Mouse (Mus musculus): Measurements from ENCODE around the gene Fer. TPM values are rescaled to one million over a fixed set of nuclear protein-coding genes. Genes with fewer than 3 reads are reported as not detected.

Fer gene
- polyA plus RNA-seq, 1 experiment, result not detected

GRCm38 (mm10) chr17:63946772-63947171, 83.9 kb downstream of the Fer start:
- 97% methylated on average over 2 of the region's 2 CpGs for WGBS
- Histone ChIP-seq H3K4me1 (ENCODE audit: control insufficient read depth, insufficient read depth, low read length) (peaks cover 2% of the 10 kb centered on the region; the same call in 1 of the 2 replicates), H3K27ac (ENCODE audit: insufficient read depth, low read depth, low read length) (no peak overlapping the region)

GRCm38 (mm10) chr17:63948811-63949210, 85.9 kb downstream of the Fer start:
- H3K4me3 ChIP-seq (ENCODE audit: insufficient read depth, low read depth, low read length), result no peak overlapping the region
- H3K4me1 ChIP-seq (ENCODE audit: control insufficient read depth, insufficient read depth, low read length), result peaks cover 2% of the 10 kb centered on the region; the same call in 1 of the 2 replicates
- TF ChIP-seq POLR2A (IDR thresholded peaks at IDR 0.05; ENCODE audit: insufficient read depth, low read depth, low read length), result no peak
- no peak for TF ChIP-seq CTCF (IDR thresholded peaks at IDR 0.05; ENCODE audit: insufficient read depth, low read depth, low read length)
- H3K27ac ChIP-seq (ENCODE audit: insufficient read depth, low read depth, low read length), result peak overlapping the region; percentile 15; the same call in 1 of the 2 replicates
- 25% methylated on average over 4 of the region's 4 CpGs for WGBS

More at GRCm38 (mm10) chr17:63946772-63947171, 83.9 kb downstream of the Fer start:
- TF ChIP-seq CTCF (IDR thresholded peaks at IDR 0.05; ENCODE audit: insufficient read depth, low read depth, low read length) (no peak), POLR2A (IDR thresholded peaks at IDR 0.05; ENCODE audit: insufficient read depth, low read depth, low read length) (no peak)
- no peak overlapping the region for H3K4me3 ChIP-seq (ENCODE audit: insufficient read depth, low read depth, low read length)

GRCm38 (mm10) chr17:63951436-63951835, 88.6 kb downstream of the Fer start:
- Histone ChIP-seq H3K4me1 (ENCODE audit: control insufficient read depth, insufficient read depth, low read length) (peaks cover 2% of the 10 kb centered on the region; the same call in 1 of the 2 replicates), H3K27ac (ENCODE audit: insufficient read depth, low read depth, low read length) (no peak overlapping the region), H3K4me3 (ENCODE audit: insufficient read depth, low read depth, low read length) (no peak overlapping the region)
- TF ChIP-seq CTCF (IDR thresholded peaks at IDR 0.05; ENCODE audit: insufficient read depth, low read depth, low read length) (no peak), POLR2A (IDR thresholded peaks at IDR 0.05; ENCODE audit: insufficient read depth, low read depth, low read length) (no peak)
- 65% methylated on average over 2 of the region's 2 CpGs for WGBS

GRCm38 (mm10) chr17:63967091-63967490, 104.2 kb downstream of the Fer start:
- Histone ChIP-seq H3K4me3 (ENCODE audit: insufficient read depth, low read depth, low read length) (no peak overlapping the region), H3K4me1 (ENCODE audit: control insufficient read depth, insufficient read depth, low read length) (peaks cover 3% of the 10 kb centered on the region), H3K27ac (ENCODE audit: insufficient read depth, low read depth, low read length) (peak overlapping the region; percentile 26; the same call in 1 of the 2 replicates)
- WGBS, result 97% methylated on average over 3 of the region's 3 CpGs
- no peak for TF ChIP-seq CTCF (IDR thresholded peaks at IDR 0.05; ENCODE audit: insufficient read depth, low read depth, low read length)
- no peak for TF ChIP-seq POLR2A (IDR thresholded peaks at IDR 0.05; ENCODE audit: insufficient read depth, low read depth, low read length)

- peaks cover 3% of the 10 kb centered on the region for H3K4me1 ChIP-seq (ENCODE audit: control insufficient read depth, insufficient read depth, low read length)
- H3K27ac ChIP-seq (ENCODE audit: insufficient read depth, low read depth, low read length), result no peak overlapping the region
- WGBS, result 64% methylated on average over 10 of the region's 10 CpGs
- no peak overlapping the region for H3K4me3 ChIP-seq (ENCODE audit: insufficient read depth, low read depth, low read length)
- no peak for TF ChIP-seq POLR2A (IDR thresholded peaks at IDR 0.05; ENCODE audit: insufficient read depth, low read depth, low read length)
- no peak for TF ChIP-seq CTCF (IDR thresholded peaks at IDR 0.05; ENCODE audit: insufficient read depth, low read depth, low read length)
These were observed 106.6 kb downstream of the Fer start for GRCm38 (mm10) chr17:63969448-63969847.

GRCm38 (mm10) chr17:63970239-63970638, 107.4 kb downstream of the Fer start:
- WGBS, result 41% methylated on average over 5 of the region's 5 CpGs
- TF ChIP-seq CTCF (IDR thresholded peaks at IDR 0.05; ENCODE audit: insufficient read depth, low read depth, low read length) (no peak), POLR2A (IDR thresholded peaks at IDR 0.05; ENCODE audit: insufficient read depth, low read depth, low read length) (no peak)
- no peak overlapping the region for H3K4me3 ChIP-seq (ENCODE audit: insufficient read depth, low read depth, low read length)
- peak overlapping the region; percentile 16; the same call in 1 of the 2 replicates for H3K27ac ChIP-seq (ENCODE audit: insufficient read depth, low read depth, low read length)
- H3K4me1 ChIP-seq (ENCODE audit: control insufficient read depth, insufficient read depth, low read length), result peaks cover 3% of the 10 kb centered on the region

- no peak for TF ChIP-seq CTCF (IDR thresholded peaks at IDR 0.05; ENCODE audit: insufficient read depth, low read depth, low read length)
- TF ChIP-seq POLR2A (IDR thresholded peaks at IDR 0.05; ENCODE audit: insufficient read depth, low read depth, low read length), result no peak
- Histone ChIP-seq H3K27ac (ENCODE audit: insufficient read depth, low read depth, low read length) (no peak overlapping the region), H3K4me1 (ENCODE audit: control insufficient read depth, insufficient read depth, low read length) (peaks cover 3% of the 10 kb centered on the region), H3K4me3 (ENCODE audit: insufficient read depth, low read depth, low read length) (no peak overlapping the region)
- 94% methylated on average over 1 of the region's 1 CpGs for WGBS
These were observed 108.1 kb downstream of the Fer start for GRCm38 (mm10) chr17:63970939-63971338.

- Histone ChIP-seq H3K4me3 (ENCODE audit: insufficient read depth, low read depth, low read length) (no peak overlapping the region), H3K27ac (ENCODE audit: insufficient read depth, low read depth, low read length) (no peak overlapping the region), H3K4me1 (ENCODE audit: control insufficient read depth, insufficient read depth, low read length) (peaks cover 3% of the 10 kb centered on the region)
- 80% methylated on average over 4 of the region's 4 CpGs for WGBS
- no peak for TF ChIP-seq POLR2A (IDR thresholded peaks at IDR 0.05; ENCODE audit: insufficient read depth, low read depth, low read length)
- TF ChIP-seq CTCF (IDR thresholded peaks at IDR 0.05; ENCODE audit: insufficient read depth, low read depth, low read length), result no peak
These were observed 109.3 kb downstream of the Fer start for GRCm38 (mm10) chr17:63972181-63972580.

- TF ChIP-seq CTCF (IDR thresholded peaks at IDR 0.05; ENCODE audit: insufficient read depth, low read depth, low read length), result no peak
- TF ChIP-seq POLR2A (IDR thresholded peaks at IDR 0.05; ENCODE audit: insufficient read depth, low read depth, low read length), result no peak
- WGBS, result 69% methylated on average over 5 of the region's 5 CpGs
These were observed 110.9 kb downstream of the Fer start for GRCm38 (mm10) chr17:63973806-63974205.

GRCm38 (mm10) chr17:63974253-63974652, 111.4 kb downstream of the Fer start:
- WGBS, result 92% methylated on average over 5 of the region's 5 CpGs
- Histone ChIP-seq H3K4me3 (ENCODE audit: insufficient read depth, low read depth, low read length) (no peak overlapping the region), H3K27ac (ENCODE audit: insufficient read depth, low read depth, low read length) (no peak overlapping the region), H3K4me1 (ENCODE audit: control insufficient read depth, insufficient read depth, low read length) (no peaks in the 10 kb centered on the region)
- TF ChIP-seq CTCF (IDR thresholded peaks at IDR 0.05; ENCODE audit: insufficient read depth, low read depth, low read length) (no peak), POLR2A (IDR thresholded peaks at IDR 0.05; ENCODE audit: insufficient read depth, low read depth, low read length) (no peak)

More at GRCm38 (mm10) chr17:63973806-63974205, 110.9 kb downstream of the Fer start:
- Histone ChIP-seq H3K4me3 (ENCODE audit: insufficient read depth, low read depth, low read length) (no peak overlapping the region), H3K4me1 (ENCODE audit: control insufficient read depth, insufficient read depth, low read length) (no peaks in the 10 kb centered on the region), H3K27ac (ENCODE audit: insufficient read depth, low read depth, low read length) (no peak overlapping the region)
